Mouse (Mus musculus) C2C12 (cell line): Measurements from ENCODE around the gene Ppp1r37. TPM values are rescaled to one million over a fixed set of nuclear protein-coding genes. Genes with fewer than 3 reads are reported as not detected.

Source experiments
- H3K27me3 ChIP-seq: one replicate; pipeline ENCODE4 v1.6.1; 2011; ENCODE audit not compliant: control insufficient read depth, insufficient read depth, insufficient read length
- H3K36me3 ChIP-seq: one replicate; pipeline ENCODE4 v1.6.1; 2011; ENCODE audit not compliant: control insufficient read depth, insufficient read depth
- H3K4me3 ChIP-seq: one replicate; pipeline ENCODE4 v1.5.1; 2011; ENCODE audit warnings: mild to moderate bottlenecking, control low read depth; ENCODE audit not compliant: poor library complexity, insufficient read depth, severe bottlenecking
- H3K79me2 ChIP-seq: one replicate; pipeline ENCODE4 v1.6.1; 2011; ENCODE audit not compliant: control insufficient read depth, insufficient read depth
- H3K79me3 ChIP-seq: one replicate; pipeline ENCODE4 v1.6.1; 2011; ENCODE audit warnings: low read depth, control low read depth
- H3ac ChIP-seq: one replicate; pipeline ENCODE3; 2011; ENCODE audit warnings: low read depth; ENCODE audit not compliant: control insufficient read depth, insufficient read length
- CEBPB ChIP-seq: IDR thresholded peaks from one replicate; pipeline ENCODE4 v1.6.1; 2011; ENCODE audit warnings: low read depth, mild to moderate bottlenecking, control low read depth, moderate library complexity
- CTCF ChIP-seq: IDR thresholded peaks from one replicate; pipeline ENCODE4 v1.5.1; 2011; ENCODE audit not compliant: control insufficient read depth, insufficient read depth, insufficient read length
- FOSL1 ChIP-seq: IDR thresholded peaks from one replicate; pipeline ENCODE4 v1.8.0; 2011; ENCODE audit warnings: mild to moderate bottlenecking, low read length; ENCODE audit not compliant: poor library complexity, insufficient read depth, severe bottlenecking
- MAX ChIP-seq: IDR thresholded peaks from one replicate; pipeline ENCODE4 v1.6.1; 2011; ENCODE audit warnings: mild to moderate bottlenecking, control low read depth
- MYOD1 ChIP-seq: IDR thresholded peaks from one replicate; pipeline ENCODE4 v1.6.1; 2011; ENCODE audit warnings: low read depth; ENCODE audit not compliant: control insufficient read depth, insufficient read length
- MYOG ChIP-seq: IDR thresholded peaks from one replicate; pipeline ENCODE4 v1.6.1; 2011; ENCODE audit not compliant: control insufficient read depth, insufficient read length; ENCODE audit errors: extremely low read depth
- USF1 ChIP-seq: IDR thresholded peaks from one replicate; pipeline ENCODE4 v1.6.1; 2011; ENCODE audit warnings: low read depth, mild to moderate bottlenecking, control low read depth, moderate library complexity
- polyA plus RNA-seq: library from polyadenylated mRNA; unstranded; fragments of >200 nt; fragmentation: generic; extraction: Trizol; gene quantifications from one replicate; pipeline ENCODE4 v1.2.1, GENCODE M21; 2012; ENCODE audit warnings: missing spikeins

Gene Ppp1r37
- polyA plus RNA-seq, 1 experiment = 32.6 TPM

DNA sequence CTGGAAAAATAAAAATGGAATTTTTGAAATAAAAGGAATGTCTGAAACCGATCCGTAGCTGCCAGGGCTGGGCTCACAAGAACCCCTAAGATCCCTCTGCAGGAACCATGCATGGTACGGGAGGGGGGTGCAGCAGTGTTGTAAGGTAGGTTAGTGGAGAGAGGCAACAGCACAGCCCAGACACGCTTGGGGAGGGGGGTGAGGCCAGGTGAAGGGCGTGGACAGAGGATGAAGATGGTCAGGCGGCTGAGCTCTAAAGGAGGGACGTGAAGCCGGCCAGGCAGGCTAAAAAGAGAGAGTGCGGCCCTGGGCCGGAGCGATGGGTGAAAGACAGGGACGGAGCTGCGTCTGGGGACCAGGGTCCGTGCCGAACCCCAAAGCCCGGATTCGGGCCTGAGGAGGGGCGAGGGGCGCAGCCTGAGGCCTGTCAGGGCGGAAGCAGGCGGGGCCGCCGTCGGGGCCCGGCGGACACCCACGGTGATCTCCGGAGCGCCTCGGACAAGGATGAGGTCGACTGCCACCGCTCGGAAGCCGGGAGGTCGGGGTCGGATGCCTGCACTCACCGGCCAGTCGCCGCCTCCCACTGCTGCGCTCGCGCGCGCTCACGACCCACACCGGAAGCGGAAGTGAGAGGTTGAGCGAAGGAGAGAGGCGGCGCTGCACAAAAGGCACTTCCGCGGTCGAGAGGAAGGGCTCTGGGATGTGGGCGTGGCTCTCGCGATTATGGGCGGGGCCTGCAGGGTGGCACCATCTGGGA is 41.2 kb upstream of the Ppp1r37 start, which contains the start of gene Clasrp:
Gene Clasrp, minus strand, starts transcription at position 638 of the 757 bp plus-strand sequence.
- Histone ChIP-seq H3K79me3 (peaks cover 21% of the 10 kb centered on the region), H3K4me3 (peak within 1 kb of the TSS; percentile 92), H3K36me3 (peaks cover 12% of the 10 kb centered on the region), H3ac (peak within 1 kb of the TSS; percentile 92), H3K27me3 (no peaks in the 10 kb centered on the region), H3K79me2 (peaks cover 36% of the 10 kb centered on the region)
- TF ChIP-seq MAX (peak; percentile 12), CEBPB (no peak)

DNA sequence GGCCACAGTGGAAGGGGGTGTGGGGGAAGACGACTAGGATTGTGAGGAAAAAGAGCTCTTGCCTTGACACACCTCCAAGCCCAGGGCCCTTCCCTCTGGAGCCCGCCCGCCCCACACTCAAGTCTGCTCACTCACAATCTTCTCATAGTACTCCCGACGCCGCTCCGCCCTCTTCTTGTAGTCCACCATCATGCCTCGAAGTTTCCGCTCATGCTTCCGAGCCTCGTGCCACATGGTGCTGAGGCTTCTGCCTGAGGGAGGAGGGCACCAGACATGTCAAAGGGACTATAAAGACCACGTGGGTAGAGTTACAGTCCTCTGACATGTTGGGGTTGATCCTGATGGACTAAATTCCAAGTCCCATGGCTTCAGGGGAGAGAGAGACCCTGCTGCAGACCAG is 40.2 kb upstream of the Ppp1r37 start:
- Histone ChIP-seq H3K79me2 (peaks cover 41% of the 10 kb centered on the region), H3K4me3 (no peak overlapping the region), H3ac (peak overlapping the region; percentile 22), H3K36me3 (peaks cover 12% of the 10 kb centered on the region), H3K27me3 (no peaks in the 10 kb centered on the region), H3K79me3 (peaks cover 21% of the 10 kb centered on the region)
- no peak for TF ChIP-seq MAX
- no peak for TF ChIP-seq FOSL1
- TF ChIP-seq USF1 = no peak
- no peak for TF ChIP-seq MYOD1
- no peak for TF ChIP-seq CEBPB
- no peak for TF ChIP-seq CTCF
- TF ChIP-seq MYOG = no peak

DNA sequence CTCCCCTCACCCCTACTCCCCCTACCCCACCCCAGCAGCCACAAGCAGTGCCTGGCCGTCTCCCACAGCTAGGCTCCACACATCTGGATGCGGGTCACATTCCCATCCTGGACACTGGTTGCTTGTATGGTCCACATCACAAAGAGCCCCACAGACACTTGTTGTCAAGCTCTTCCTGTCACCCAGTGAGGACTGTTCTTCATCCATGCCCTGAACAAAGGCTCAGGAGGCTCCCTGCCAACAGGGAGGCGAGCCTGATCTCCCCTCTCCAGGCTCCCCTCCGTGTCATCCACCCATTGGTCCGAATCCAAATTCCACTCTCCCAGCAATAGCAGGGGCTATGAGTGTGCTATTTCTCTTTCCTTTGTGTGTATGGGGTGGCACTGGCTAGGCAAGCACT is 37.7 kb upstream of the Ppp1r37 start:
- Histone ChIP-seq H3K36me3 (peaks cover 12% of the 10 kb centered on the region), H3K4me3 (no peak overlapping the region), H3K27me3 (no peaks in the 10 kb centered on the region), H3ac (no peak overlapping the region), H3K79me3 (peaks cover 21% of the 10 kb centered on the region), H3K79me2 (peaks cover 55% of the 10 kb centered on the region)
- TF ChIP-seq CTCF (no peak), CEBPB (no peak), USF1 (no peak), MYOG (no peak), MAX (no peak), FOSL1 (no peak), MYOD1 (no peak)

DNA sequence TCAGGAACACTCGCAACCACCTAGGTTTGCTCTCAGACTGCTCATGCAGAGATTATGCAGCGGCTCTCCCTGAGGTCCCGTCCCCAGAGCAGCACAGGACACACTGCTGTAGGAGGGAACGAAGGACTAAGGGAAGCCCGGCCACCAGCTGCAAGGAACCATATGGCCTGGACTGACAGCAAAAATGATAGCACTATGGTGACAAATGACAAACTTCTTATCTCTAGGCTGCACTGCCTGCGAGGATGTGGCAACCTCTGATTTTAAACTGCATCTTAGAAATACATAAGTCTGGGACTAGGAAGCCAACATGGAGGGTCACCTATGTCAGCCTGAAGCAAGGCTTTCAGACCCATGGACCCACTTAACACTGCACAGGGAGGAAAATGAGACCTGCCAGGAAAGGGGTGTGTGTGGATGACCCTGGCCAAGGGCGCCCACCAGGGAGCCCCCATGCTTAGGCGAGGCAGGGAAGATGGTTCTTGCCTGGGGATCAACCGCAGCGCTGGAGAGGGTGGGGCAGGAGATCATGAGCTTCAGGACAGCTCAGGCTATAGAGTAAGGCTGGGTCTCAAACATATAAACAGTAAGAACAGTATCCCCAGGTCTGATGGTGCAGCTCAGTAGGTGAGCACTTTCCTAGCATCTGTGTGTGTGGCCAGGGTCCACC is 30.3 kb upstream of the Ppp1r37 start:
- peaks cover 17% of the 10 kb centered on the region for H3K36me3 ChIP-seq
- H3K27me3 ChIP-seq = no peaks in the 10 kb centered on the region
- H3ac ChIP-seq = no peak overlapping the region
- H3K79me3 ChIP-seq = no peaks in the 10 kb centered on the region
- no peak overlapping the region for H3K4me3 ChIP-seq
- H3K79me2 ChIP-seq = peaks cover 23% of the 10 kb centered on the region
- no peak for TF ChIP-seq USF1
- no peak for TF ChIP-seq CEBPB
- no peak for TF ChIP-seq MYOD1
- no peak for TF ChIP-seq MYOG
- no peak for TF ChIP-seq FOSL1
- TF ChIP-seq MAX = no peak
- no peak for TF ChIP-seq CTCF

DNA sequence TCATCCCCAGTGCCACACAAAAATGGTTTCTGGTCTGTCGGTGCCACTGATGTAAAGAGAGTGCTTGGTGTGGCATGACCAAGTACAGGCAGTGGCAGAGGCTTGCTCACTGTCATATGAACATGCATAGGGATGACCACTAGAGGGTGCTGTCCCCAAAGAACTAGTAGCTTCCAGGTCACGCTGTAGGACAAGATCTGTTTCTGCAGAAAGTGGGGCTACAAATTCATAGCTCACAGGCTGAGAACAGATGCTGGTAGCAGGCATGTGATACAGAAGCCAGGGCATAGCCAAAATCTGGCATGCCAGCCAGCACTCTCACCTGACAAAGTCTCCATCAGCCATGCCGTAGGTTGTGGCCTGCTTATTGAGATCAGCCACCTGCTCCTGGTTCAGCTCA is 27.0 kb upstream of the Ppp1r37 start:
- peaks cover under 1% of the 10 kb centered on the region for H3K79me2 ChIP-seq
- no peaks in the 10 kb centered on the region for H3K27me3 ChIP-seq
- H3ac ChIP-seq = no peak overlapping the region
- H3K4me3 ChIP-seq = no peak overlapping the region
- H3K79me3 ChIP-seq = no peaks in the 10 kb centered on the region
- peaks cover 23% of the 10 kb centered on the region for H3K36me3 ChIP-seq
- TF ChIP-seq CEBPB = no peak
- peak; percentile 67 for TF ChIP-seq CTCF

DNA sequence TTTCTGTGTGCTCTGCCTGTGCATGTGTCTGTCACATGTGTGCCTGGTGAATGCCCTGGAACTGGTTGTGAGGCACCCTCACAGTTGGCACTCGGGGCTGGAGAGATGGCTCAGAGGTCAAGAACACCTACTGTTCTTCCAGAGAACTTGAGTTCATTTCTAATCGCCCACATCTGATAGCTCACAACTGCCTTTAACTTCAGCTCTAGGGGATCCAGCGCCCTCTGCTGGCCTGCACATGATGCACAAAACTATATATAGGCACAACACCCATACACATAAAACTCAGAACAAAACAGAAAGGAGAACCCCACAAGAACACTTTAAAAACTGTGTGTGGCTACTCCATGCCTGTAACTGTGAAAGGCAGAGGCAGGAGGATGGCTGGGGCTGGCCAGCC is 26.3 kb upstream of the Ppp1r37 start:
- TF ChIP-seq MYOD1 (no peak), CEBPB (no peak), CTCF (no peak), FOSL1 (no peak)
- Histone ChIP-seq H3K4me3 (no peak overlapping the region), H3K79me3 (no peaks in the 10 kb centered on the region), H3ac (no peak overlapping the region), H3K79me2 (no peaks in the 10 kb centered on the region), H3K27me3 (no peaks in the 10 kb centered on the region), H3K36me3 (peaks cover 26% of the 10 kb centered on the region)
